Mouse (Mus musculus): Measurements from ENCODE around the gene Acap1. TPM values are rescaled to one million over a fixed set of nuclear protein-coding genes. Genes with fewer than 3 reads are reported as not detected.
A peak's percentile ranks its signal among the peaks of the same experiment; 100 is the strongest.

The Acap1 gene
- polyA plus RNA-seq, 1 experiment from 2014 or later, result 2.1 TPM

DNA sequence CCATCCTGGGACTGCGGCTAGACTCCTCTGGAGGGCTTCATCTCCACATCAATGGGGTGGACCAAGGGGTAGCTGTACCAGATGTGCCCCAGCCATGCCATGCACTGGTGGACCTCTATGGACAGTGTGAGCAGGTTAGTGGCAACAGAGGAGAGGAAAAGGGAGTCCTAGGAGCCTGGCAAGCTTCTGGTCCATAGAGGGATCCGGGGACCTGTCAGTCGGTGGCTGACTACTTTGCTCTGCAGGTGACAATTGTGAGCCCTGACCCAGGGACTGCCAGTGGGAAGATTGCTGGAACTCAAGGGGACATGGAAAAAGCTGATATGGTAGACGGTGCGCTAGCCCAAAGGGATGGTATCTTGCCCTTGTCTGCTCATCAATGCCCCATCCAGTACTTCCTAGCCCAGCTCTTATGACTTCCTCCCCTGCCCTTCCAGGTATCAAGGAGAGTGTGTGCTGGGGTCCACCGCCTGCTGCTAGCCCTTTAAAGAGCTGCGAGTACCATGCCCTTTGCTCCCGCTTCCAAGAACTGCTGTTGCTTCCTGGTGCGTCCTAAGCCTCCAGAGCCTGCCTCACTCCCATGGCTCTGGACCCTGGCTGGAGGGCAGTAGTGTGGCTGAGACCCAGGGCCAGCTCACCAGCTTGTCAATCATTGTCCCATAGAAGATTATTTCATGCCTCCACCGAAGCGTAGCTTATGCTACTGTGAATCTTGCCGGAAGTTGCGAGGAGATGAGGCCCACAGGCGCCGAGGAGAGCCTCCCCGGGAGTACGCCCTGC is 15.6 kb upstream of the Acap1 start:
- H3K4me1 ChIP-seq (replicated peaks; ENCODE audit: control insufficient read depth, insufficient read depth, low read length), result peaks cover 21% of the 10 kb centered on the region
- H3K27me3 ChIP-seq (ENCODE audit: control insufficient read depth, insufficient read depth, low read depth, low read length), result no peaks in the 10 kb centered on the region
- no peak overlapping the region for H3K4me2 ChIP-seq (ENCODE audit: low read depth, low read length)
- H3K4me3 ChIP-seq (ENCODE audit: low read length), result no peak overlapping the region
- ATAC-seq (ENCODE audit: low read depth), result no peak
- no peak overlapping the region for H3K27ac ChIP-seq (ENCODE audit: low read length)
- peaks cover 75% of the 10 kb centered on the region for H3K36me3 ChIP-seq (ENCODE audit: control insufficient read depth, insufficient read depth, low read length)
- H3K9me3 ChIP-seq (ENCODE audit: control insufficient read depth, low read length), result no peaks in the 10 kb centered on the region
- H3K9ac ChIP-seq (ENCODE audit: low read length), result no peak overlapping the region
- WGBS, result 91% methylated on average over 17 of the region's 17 CpGs

DNA sequence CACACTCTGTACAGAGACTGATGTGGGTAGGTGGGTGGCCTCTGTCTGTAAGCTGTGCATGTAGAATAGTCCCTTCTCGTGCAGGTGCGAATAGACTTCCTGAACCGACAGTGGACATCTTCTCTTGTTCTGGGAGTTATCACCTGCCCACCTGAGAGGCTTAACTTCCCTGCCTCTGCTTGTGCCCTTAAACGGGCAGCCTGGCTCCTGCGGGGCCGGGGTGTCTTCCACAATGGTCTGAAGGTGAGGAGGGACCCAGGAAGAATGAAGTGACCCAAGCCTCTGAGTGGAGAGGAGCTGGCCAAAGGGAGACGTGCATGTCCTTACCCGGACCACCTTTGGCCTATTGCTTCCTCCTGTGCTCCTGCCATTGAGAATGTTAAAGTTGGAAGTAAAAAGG is 14.8 kb upstream of the Acap1 start:
- Histone ChIP-seq H3K9me3 (ENCODE audit: control insufficient read depth, low read length) (no peaks in the 10 kb centered on the region), H3K27me3 (ENCODE audit: control insufficient read depth, insufficient read depth, low read depth, low read length) (no peaks in the 10 kb centered on the region), H3K36me3 (ENCODE audit: control insufficient read depth, insufficient read depth, low read length) (peaks cover 74% of the 10 kb centered on the region), H3K9ac (ENCODE audit: low read length) (no peak overlapping the region), H3K27ac (ENCODE audit: low read length) (no peak overlapping the region), H3K4me2 (ENCODE audit: low read depth, low read length) (no peak overlapping the region), H3K4me1 (replicated peaks; ENCODE audit: control insufficient read depth, insufficient read depth, low read length) (peaks cover 15% of the 10 kb centered on the region), H3K4me3 (ENCODE audit: low read length) (no peak overlapping the region)
- no peak for ATAC-seq (ENCODE audit: low read depth)
- 88% methylated on average over 8 of the region's 8 CpGs for WGBS

DNA sequence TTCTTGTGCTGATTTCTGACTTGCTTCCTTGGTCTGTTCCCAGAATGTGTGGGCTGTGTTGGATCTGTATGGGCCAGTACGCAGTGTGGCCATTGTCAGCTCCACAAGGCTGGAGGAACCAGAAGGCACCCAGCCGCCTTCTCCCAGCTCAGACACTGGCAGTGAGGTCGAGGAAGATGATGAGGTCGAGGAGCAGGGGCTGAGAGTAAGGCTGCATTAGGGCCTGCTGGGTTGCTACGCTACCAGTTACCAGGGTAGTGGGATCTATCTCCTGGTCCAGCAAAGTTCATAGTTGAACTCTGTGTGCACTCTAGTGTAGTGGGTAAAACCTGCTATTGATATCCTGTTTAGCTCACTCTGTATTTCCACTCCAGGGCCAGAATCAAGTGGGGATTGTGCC is 13.8 kb upstream of the Acap1 start:
- no peak for ATAC-seq (ENCODE audit: low read depth)
- H3K9me3 ChIP-seq (ENCODE audit: control insufficient read depth, low read length), result no peaks in the 10 kb centered on the region
- H3K36me3 ChIP-seq (ENCODE audit: control insufficient read depth, insufficient read depth, low read length), result peaks cover 74% of the 10 kb centered on the region
- H3K4me1 ChIP-seq (replicated peaks; ENCODE audit: control insufficient read depth, insufficient read depth, low read length), result peaks cover 7% of the 10 kb centered on the region
- H3K4me3 ChIP-seq (ENCODE audit: low read length), result no peak overlapping the region
- H3K9ac ChIP-seq (ENCODE audit: low read length), result no peak overlapping the region
- H3K4me2 ChIP-seq (ENCODE audit: low read depth, low read length), result no peak overlapping the region
- H3K27me3 ChIP-seq (ENCODE audit: control insufficient read depth, insufficient read depth, low read depth, low read length), result no peaks in the 10 kb centered on the region
- H3K27ac ChIP-seq (ENCODE audit: low read length), result no peak overlapping the region
- 93% methylated on average over 5 of the region's 5 CpGs for WGBS

DNA sequence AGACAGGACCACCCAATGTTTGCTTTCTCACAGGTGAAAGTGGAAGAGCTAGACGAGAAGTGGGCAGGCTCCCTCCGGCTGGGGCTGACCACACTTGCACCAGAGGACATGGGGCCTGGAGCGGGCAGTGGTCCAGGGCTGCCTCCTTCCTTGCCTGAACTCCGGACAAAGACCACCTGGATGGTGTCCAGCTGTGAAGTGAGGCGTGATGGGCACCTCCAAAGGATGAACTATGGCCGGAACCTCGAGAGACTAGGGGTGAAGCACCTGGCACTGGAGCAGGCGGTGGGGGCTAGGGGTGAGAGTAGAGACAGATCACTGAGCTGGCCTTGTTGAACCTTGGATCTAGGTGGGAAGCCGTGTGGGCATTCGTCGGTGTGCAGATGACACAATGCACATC is 13.3 kb upstream of the Acap1 start:
- no peak for ATAC-seq (ENCODE audit: low read depth)
- no peak overlapping the region for H3K4me2 ChIP-seq (ENCODE audit: low read depth, low read length)
- WGBS, result 88% methylated on average over 11 of the region's 11 CpGs

DNA sequence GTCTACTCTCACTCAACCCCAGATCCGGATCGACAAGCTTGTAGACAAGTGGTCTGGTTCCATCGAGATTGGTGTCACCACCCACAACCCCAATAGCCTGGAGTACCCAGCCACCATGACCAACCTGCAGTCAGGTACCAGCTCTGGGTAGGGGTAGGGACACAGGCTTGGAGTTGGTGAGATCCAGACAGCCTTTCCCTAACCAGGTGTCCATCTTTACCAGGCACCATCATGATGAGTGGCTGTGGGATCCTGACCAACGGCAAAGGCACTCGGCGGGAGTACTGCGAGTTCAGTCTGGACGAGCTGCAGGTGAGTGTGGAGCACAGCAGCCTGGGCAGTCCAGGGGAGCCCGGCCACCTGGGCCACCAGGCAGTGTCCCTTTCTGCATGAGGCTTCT is 9.0 kb upstream of the Acap1 start:
- Histone ChIP-seq H3K36me3 (ENCODE audit: control insufficient read depth, insufficient read depth, low read length) (peaks cover 47% of the 10 kb centered on the region), H3K4me3 (ENCODE audit: low read length) (no peak overlapping the region), H3K9ac (ENCODE audit: low read length) (no peak overlapping the region), H3K27me3 (ENCODE audit: control insufficient read depth, insufficient read depth, low read depth, low read length) (no peaks in the 10 kb centered on the region), H3K4me2 (ENCODE audit: low read depth, low read length) (no peak overlapping the region), H3K27ac (ENCODE audit: low read length) (no peak overlapping the region), H3K9me3 (ENCODE audit: control insufficient read depth, low read length) (no peaks in the 10 kb centered on the region), H3K4me1 (replicated peaks; ENCODE audit: control insufficient read depth, insufficient read depth, low read length) (peaks cover 17% of the 10 kb centered on the region)
- no peak for ATAC-seq (ENCODE audit: low read depth)
- 87% methylated on average over 9 of the region's 9 CpGs for WGBS

More for the DNA sequence above, 13.3 kb upstream of the Acap1 start:
- H3K27me3 ChIP-seq (ENCODE audit: control insufficient read depth, insufficient read depth, low read depth, low read length), result no peaks in the 10 kb centered on the region
- H3K36me3 ChIP-seq (ENCODE audit: control insufficient read depth, insufficient read depth, low read length), result peaks cover 78% of the 10 kb centered on the region
- H3K9me3 ChIP-seq (ENCODE audit: control insufficient read depth, low read length), result no peaks in the 10 kb centered on the region
- no peak overlapping the region for H3K27ac ChIP-seq (ENCODE audit: low read length)
- H3K4me1 ChIP-seq (replicated peaks; ENCODE audit: control insufficient read depth, insufficient read depth, low read length), result peaks cover 7% of the 10 kb centered on the region
- no peak overlapping the region for H3K4me3 ChIP-seq (ENCODE audit: low read length)
- no peak overlapping the region for H3K9ac ChIP-seq (ENCODE audit: low read length)

DNA sequence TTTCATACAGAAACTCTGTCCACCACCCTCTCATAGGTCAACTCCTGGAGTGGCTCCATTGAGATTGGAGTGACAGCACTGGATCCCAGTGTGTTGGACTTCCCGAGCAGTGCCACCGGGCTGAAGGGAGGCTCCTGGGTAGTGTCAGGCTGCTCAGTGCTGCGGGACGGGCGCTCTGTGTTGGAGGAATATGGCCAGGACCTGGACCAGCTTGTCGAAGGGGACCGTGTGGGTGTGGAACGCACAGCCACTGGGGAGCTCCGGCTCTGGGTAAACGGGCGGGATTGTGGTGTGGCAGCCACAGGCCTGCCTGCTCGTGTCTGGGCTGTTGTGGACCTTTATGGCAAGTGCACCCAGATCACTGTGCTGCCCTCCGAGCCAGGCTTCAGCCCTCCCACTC is 7.6 kb upstream of the Acap1 start:
- H3K9ac ChIP-seq (ENCODE audit: low read length), result peak overlapping the region; percentile 90
- no peaks in the 10 kb centered on the region for H3K9me3 ChIP-seq (ENCODE audit: control insufficient read depth, low read length)
- H3K4me3 ChIP-seq (ENCODE audit: low read length), result peak overlapping the region; percentile 81
- no peak overlapping the region for H3K27ac ChIP-seq (ENCODE audit: low read length)
- no peak for ATAC-seq (ENCODE audit: low read depth)
- peaks cover 35% of the 10 kb centered on the region for H3K36me3 ChIP-seq (ENCODE audit: control insufficient read depth, insufficient read depth, low read length)
- H3K4me2 ChIP-seq (ENCODE audit: low read depth, low read length), result peak overlapping the region; percentile 99
- no peaks in the 10 kb centered on the region for H3K27me3 ChIP-seq (ENCODE audit: control insufficient read depth, insufficient read depth, low read depth, low read length)
- 78% methylated on average over 9 of the region's 13 CpGs for WGBS
- peaks cover 19% of the 10 kb centered on the region for H3K4me1 ChIP-seq (replicated peaks; ENCODE audit: control insufficient read depth, insufficient read depth, low read length)

DNA sequence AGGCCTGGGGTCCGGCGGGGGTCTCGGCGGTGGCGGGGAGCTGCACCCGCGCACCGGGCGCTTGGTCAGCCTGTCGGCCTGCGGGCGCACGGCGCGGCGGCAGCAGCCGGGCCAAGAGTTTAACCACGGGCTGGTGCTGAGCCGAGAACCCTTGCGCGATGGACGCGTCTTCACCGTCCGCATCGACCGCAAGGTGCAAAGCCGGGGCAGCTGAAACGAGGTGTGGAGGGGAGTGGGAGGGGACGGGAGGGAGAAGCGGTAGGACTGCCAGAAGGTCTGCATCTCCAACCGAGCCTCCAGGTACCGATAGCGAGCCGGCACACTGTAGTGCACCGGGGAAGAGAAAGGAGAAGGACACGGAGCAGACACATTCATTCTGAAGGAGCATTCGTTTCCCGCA is 6.7 kb upstream of the Acap1 start:
- WGBS, result under 1% methylated on average over 34 of the region's 39 CpGs
- ATAC-seq (ENCODE audit: low read depth), result peak; percentile 0; the same call in 1 of the 2 replicates

DNA sequence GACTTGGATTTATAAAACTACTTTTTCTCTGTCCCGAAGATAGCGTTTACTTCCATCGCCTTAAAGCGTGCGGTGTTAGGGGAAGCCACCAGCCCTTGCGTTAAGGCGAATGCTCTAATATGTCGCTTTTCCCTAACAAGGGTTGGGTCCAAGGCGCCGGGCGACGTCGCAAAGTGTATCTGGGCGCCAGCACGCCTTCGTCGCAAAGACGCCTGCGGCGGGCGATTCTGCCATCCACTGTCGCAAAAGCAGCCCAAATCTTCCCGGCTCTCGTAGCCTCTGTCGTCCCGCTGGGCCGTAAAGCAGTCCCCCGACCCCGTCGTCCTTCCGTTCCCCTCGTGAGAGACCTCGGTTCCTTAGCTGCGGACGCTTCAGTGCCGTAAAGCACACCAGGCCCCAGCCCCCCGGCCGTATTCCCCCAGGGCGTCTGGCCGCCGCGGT is 6.1 kb upstream of the Acap1 start:
- no peaks in the 10 kb centered on the region for H3K27me3 ChIP-seq (ENCODE audit: control insufficient read depth, insufficient read depth, low read depth, low read length)
- under 1% methylated on average over 42 of the region's 42 CpGs for WGBS
- peak overlapping the region; percentile 99 for H3K4me2 ChIP-seq (ENCODE audit: low read depth, low read length)
- peaks cover 20% of the 10 kb centered on the region for H3K36me3 ChIP-seq (ENCODE audit: control insufficient read depth, insufficient read depth, low read length)
- peaks cover 19% of the 10 kb centered on the region for H3K4me1 ChIP-seq (replicated peaks; ENCODE audit: control insufficient read depth, insufficient read depth, low read length)
- H3K27ac ChIP-seq (ENCODE audit: low read length), result peak overlapping the region; percentile 99
- H3K4me3 ChIP-seq (ENCODE audit: low read length), result peak overlapping the region; percentile 81
- ATAC-seq (ENCODE audit: low read depth), result peak; percentile 89
- H3K9me3 ChIP-seq (ENCODE audit: control insufficient read depth, low read length), result no peaks in the 10 kb centered on the region
- peak overlapping the region; percentile 90 for H3K9ac ChIP-seq (ENCODE audit: low read length)

More for the DNA sequence above, 6.7 kb upstream of the Acap1 start:
- peaks cover 25% of the 10 kb centered on the region for H3K36me3 ChIP-seq (ENCODE audit: control insufficient read depth, insufficient read depth, low read length)
- no peaks in the 10 kb centered on the region for H3K27me3 ChIP-seq (ENCODE audit: control insufficient read depth, insufficient read depth, low read depth, low read length)
- peaks cover 19% of the 10 kb centered on the region for H3K4me1 ChIP-seq (replicated peaks; ENCODE audit: control insufficient read depth, insufficient read depth, low read length)
- H3K9me3 ChIP-seq (ENCODE audit: control insufficient read depth, low read length), result no peaks in the 10 kb centered on the region
- peak overlapping the region; percentile 99 for H3K27ac ChIP-seq (ENCODE audit: low read length)
- H3K4me2 ChIP-seq (ENCODE audit: low read depth, low read length), result peak overlapping the region; percentile 99
- H3K9ac ChIP-seq (ENCODE audit: low read length), result peak overlapping the region; percentile 90
- H3K4me3 ChIP-seq (ENCODE audit: low read length), result peak overlapping the region; percentile 81

DNA sequence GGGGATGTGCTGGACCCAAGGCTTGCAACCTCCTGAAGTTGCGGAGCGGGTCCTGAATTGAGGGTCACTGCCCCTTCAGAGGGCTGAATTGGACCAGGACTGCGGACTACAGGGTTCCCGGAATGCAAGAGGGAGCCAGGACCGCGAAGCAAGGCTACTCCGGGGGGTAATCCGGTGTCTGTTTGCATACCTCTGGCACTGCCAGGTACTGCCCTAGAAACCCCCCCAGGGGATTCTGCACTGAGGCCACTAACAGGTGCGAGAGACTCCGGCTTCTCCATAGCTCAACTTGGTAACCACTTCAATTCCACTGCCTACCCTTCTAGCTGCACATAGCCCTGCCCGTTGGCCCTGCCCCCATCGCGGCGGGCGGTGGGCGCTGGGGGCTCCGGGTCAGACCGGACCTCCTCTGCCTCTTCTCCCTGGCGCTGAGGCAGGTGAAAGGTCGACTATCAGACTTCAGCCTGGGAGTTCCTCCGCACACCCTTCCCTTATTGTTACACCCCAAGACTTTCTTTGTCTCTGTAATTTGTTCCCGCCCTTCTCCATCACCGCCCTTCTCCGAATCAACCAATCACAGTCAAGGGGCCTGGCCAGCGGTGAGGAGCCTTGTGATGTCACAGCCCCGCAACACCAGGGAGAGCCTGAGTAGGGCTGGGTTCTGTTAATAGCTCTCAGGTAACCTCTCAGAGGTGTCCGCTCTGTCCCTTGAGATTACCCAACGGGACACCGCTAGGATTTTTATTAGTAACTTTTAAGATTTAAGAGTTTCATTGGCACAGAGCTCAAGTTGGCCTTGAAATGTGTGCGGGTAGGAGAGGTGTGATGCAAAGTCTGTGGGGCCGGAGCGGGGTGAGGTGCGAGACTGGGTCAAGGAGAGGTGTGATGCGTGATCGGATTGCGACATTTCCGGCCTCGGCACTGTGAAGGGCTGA is 5.4 kb upstream of the Acap1 start, which contains the start of the genes 2810408A11Rik and Neurl4:
Gene 2810408A11Rik (minus strand): TSS at position 517 of the 935 bp plus-strand sequence.
Gene Neurl4 (plus strand): TSS at position 602 of the 935 bp plus-strand sequence.
- H3K4me2 ChIP-seq (ENCODE audit: low read depth, low read length), result peak within 1 kb of the TSS; percentile 99
- peaks cover 19% of the 10 kb centered on the region for H3K4me1 ChIP-seq (replicated peaks; ENCODE audit: control insufficient read depth, insufficient read depth, low read length)
- H3K4me3 ChIP-seq (ENCODE audit: low read length), result peak within 1 kb of the TSS; percentile 81
- H3K36me3 ChIP-seq (ENCODE audit: control insufficient read depth, insufficient read depth, low read length), result peaks cover 13% of the 10 kb centered on the region
- ATAC-seq (ENCODE audit: low read depth), result peak; percentile 95
- peak within 1 kb of the TSS; percentile 95 for H3K9ac ChIP-seq (ENCODE audit: low read length)
- no peaks in the 10 kb centered on the region for H3K27me3 ChIP-seq (ENCODE audit: control insufficient read depth, insufficient read depth, low read depth, low read length)
- H3K27ac ChIP-seq (ENCODE audit: low read length), result peak within 1 kb of the TSS; percentile 99
- no peaks in the 10 kb centered on the region for H3K9me3 ChIP-seq (ENCODE audit: control insufficient read depth, low read length)
- 0% methylated on average over 38 of the region's 38 CpGs for WGBS

Measured in lung, embryonic 16.5 days (tissue).